Mouse (Mus musculus) adrenal gland, postnatal 10 days (tissue): ENCODE measurements around the gene Tmem28. TPM values are rescaled to one million over a fixed set of nuclear protein-coding genes. Genes with fewer than 3 reads are reported as not detected.
A peak's percentile ranks its signal among the peaks of the same experiment; 100 is the strongest.

Experiments
- DNase-seq: peaks from one replicate; pipeline ENCODE4 v3.0.0; 2021; ENCODE audit warnings: mixed read lengths
- long read RNA-seq, 2 experiments: library from polyadenylated mRNA; stranded (forward); transcript quantifications; one replicate each; pipeline ENCODE4 v2.0.0; 2021
- total RNA-seq, 2 experiments: library from RNA; stranded (reverse); gene quantifications; 2 replicates each; pipeline ENCODE4 v1.2.3; 2021

Gene Tmem28
- 1 to 10 TPM; 1.5 to 1.9 TPM for total RNA-seq
- long read RNA-seq, experiment 1, partial matches to known transcripts: 0 of 2 reads
- long read RNA-seq, experiment 1, other reads (novel, unspliced or antisense): 2 of 2 reads
- long read RNA-seq, experiment 2: 0 reads

DNA sequence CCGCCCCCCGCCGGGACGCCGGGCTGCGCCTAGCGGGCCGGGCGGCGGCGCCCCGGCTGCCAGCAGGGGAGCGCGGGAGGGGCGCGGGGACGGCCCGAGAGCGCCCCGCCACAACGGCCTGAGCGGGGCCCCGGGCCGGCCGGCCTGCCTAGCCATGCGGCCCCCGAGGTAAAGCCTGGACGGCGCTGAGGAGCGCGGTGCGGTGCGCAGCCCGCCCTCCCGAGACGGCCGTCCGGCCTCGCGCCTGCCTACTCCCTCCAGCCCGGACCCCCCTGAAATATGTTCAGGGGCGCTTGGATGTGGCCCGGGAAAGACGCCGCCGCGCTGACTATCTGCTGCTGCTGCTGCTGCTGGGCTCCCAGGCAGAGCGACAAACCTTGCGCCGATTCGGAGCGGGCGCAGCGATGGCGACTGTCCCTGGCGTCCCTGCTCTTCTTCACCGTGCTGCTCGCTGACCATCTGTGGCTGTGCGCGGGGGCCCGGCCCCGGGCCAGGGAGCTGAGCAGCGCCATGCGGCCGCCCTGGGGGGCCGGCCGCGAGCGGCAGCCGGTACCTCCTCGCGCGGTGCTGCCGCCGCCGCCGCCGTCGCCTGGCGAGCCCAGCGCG, at the start of gene Tmem28:
TSS of gene Tmem28 (plus strand) at position 232 of the 606 bp plus-strand sequence.
- peak; percentile 2 for DNase-seq

DNA sequence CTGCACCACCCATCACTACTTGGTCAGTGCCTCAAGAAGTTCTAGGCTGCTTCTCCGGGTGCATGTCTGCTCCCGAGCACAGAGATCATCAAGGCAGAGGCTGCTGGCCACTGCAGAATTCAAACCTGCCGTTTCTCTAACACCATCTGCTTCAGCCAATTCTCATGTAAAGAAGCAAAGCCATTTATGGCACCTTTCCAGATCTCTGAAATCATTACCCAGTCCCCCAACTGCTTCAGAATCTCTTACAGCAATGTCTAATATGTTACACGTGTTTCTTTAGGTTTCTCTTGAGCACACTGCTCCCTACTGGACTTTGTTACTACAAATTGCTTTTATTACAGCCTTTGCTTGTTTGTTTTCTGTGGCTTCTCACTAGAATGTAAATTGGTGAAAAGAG, 40.5 kb upstream of the Tmem28 start:
- no peak for DNase-seq

DNA sequence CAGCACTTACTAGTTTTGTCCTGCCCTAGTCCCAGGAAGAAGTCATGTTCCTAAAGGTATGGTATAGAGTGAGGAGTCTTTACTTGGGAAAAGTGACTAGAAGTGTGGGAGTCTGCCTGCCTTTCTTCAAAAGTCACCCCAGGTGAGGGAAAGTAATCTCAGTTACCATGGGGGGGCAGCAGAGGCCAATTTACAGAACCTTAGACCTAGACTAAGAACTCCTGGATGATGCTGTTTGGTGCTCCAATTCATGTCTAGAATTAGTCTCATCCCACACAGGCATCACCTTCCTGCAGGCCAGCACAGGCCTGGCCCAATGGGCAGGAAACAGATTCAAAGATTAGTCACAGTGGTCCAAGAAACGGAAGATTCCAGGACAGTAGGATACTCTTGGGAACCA, 12.4 kb upstream of the Tmem28 start:
- DNase-seq: peak; percentile 32

DNA sequence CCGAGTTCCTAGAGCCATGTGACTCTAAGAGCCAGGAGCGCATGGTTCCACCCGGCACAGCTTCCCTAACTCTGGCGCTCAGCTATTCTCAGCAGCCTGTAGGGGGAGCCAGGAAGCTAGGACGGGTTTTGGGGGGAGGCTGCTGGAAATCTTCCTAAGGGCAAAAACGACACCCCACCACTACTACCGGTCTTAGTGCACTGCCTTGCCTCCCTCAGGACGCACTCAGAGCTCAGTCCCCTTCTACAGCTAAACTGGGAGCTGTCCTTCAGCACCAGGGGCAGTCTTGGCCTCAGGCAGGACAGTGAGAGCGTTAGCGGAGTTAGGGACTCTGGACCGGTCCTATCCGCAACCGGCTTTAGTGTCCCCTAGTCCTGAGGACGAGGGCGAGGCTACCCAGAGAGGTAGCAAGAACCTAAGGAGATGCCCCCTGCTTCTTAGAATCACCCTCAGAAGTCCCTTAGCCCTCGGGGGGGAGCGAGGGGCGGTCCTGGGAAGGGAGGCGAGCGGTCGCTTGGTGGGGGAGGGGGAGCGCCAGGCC, 1.4 kb upstream of the Tmem28 start:
- peak; percentile 76 for DNase-seq

DNA sequence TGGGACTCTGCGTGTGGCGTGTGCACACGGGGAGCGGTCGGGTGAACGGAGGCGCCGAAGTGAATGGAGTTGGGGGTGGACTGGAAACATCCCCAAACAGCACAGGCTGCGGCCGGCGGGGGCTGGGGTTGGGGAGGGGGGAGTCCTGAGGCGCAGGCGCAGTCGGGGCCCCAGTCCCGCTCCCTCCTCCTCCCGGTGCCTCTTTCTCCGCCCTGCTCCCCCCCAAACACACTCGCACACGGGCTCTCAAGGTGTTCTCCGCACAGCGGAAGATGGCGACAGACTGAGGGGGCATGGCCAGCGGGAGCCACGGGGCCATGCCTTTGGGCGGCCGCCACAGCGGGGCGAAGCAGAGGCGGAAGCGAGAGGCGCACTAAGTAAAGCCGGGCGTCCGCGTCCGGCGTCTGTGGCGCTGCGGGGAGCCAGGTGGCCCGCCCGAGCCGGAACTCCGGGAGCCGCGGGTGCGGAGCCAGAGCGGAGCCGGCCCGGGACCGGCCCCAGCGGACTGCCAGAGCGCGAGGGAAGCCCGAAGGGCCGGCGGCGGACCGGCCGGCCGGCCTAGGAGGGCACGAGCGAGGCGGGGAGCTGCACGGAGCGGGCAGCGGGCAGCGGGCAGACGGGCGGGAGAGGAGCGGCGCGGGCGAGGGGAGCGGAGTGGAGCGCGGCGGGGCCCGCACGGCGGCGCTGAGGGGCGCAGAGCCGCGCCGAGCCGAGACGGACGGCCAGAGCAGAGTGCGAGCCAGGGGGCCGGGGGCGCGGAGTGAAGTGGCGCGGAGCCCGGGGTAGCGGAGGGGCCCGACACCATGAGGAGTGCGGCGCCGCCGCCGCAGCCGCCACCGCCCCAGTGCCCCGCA, 658 bp upstream of the Tmem28 start:
- DNase-seq: peak; percentile 12

DNA sequence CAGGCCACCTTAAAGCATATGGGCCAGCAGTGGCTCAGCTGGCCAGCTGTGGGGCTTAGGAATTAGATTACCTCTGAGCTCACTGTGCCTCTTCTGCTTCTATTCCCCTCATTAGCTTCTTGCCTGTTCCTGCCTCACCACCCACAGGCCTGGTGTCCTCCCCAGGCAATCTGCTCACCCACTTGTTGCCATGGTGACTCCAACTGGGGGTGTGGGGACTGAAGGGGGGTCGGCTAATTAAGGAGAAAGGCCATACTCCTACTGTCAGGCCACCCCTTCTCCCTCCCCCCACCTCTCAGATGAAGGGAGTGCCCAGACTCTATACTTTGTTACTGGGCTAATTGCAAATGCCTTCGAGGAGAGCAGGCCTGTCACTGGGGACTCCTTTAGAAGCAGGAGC, 21.3 kb downstream of the Tmem28 start:
- no peak for DNase-seq

DNA sequence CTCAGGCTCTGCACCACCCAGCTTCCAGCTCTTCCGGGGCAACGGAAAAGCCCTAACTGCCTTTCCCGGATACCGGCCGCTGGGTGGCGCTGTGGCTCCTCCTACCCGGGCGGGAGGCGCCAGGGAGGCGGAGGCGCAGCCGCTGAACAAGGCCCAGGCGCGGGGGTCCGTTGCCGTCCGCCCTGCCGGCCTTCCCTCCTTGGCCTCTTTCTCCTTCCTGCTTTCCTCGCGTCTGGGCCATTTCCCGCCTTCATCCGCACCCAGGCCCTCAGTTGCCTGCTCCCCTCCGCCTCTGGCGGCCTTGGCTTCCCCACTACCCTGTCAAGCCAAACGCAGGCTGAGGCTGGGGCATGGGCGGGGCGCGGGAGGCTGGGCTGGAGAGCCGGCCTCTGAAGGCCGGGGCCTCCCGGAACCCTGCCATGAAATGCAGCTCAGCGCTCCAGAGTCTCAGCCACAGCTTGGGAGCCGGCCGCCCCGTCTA, 32.5 kb downstream of the Tmem28 start:
- DNase-seq: peak; percentile 87

DNA sequence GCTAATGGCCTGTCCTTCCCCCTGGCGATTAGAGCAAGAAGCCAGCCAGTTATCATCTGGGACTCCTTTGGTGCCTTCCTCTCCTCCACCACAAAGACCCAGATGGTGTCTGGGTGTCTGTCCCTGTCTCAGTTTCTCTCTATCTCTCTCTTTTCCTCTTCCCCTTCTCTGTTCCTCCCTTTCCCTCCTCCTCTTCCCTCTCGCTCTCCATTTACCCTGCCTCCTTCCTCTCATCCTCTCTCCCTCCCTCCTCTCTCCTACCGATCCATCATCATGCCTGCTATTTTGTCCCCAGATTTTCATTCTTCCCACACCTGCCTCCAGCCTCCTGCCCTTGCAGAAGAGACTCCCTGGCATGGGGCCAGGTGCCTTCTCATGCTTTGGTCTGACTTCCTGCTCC, 33.0 kb downstream of the Tmem28 start:
- DNase-seq: no peak

DNA sequence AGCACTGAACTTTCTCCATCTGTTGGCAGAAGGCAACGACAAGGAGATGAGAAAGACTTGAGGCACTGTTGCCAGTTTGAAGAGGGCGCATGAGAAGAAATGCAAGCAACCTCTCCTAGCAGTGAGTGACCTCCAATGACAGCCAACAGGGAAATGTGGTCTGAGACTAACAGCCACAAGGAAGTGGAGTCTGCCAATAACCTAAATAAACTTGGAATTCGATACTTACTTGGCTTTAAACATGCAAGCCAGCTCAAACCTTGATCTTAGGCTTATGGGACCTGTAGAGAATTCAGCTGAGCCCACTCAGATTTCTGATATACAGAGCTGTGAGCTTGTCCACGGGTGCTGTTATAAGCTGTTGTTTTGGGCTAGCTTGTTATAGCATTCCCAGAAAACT, 51.4 kb downstream of the Tmem28 start:
- no peak for DNase-seq

DNA sequence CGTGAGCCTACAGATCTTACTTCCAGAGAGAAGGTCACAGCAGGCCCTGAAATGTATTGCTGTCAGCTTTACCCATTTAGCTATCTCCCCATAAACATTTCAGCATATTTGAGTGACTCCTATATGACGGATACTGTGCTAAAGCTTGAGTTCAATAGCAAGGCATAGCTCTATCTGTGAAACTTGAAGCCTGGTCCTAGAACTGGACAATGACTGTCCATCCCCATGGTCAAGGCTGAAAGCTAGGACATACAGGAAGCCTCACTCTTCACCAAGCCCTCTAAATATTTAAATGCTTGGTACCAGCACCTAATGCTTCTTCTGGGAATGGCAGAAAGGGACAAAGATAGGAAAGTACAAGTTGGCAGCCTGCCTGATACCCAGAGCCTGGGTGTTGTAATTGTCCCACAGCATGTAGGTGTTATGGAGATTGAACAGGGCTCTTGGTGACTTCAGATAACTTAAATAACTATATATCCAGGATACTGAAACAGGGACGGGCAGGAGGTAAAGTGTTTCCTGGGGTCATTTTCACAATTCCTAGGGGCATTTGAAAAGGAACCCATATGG, 51.9 kb downstream of the Tmem28 start:
- no peak for DNase-seq

DNA sequence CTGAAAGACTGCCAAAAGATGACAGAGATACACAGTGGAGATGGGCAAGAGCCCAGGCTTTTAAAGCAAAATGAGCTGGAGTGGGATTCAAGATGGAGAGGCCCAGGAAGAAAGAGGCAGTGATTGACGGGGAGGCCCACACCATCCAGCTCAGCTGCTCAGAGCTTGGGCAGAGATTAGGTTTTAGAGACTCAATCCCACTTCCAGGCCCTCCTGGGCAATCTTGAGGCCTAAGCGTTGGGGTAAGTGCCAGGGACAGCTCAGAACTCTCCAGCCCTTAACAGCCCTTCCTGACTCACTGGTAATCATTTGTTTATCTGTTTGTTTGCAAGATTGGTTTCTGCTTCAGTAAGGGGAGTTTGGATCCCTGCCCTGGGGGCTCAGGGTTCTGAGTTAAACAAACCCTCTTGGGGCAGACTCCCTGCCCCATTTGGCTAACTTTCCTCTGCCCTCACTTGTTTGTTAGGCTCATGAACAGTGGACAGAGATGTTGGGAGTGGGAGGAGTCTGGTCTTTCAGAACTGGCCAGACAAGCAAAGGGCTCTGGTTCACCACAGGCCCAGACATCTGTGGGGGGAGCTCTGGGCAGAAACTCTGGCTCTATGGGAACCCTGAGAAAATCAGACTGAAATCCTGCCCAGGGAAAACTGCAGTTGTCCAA, 52.6 kb downstream of the Tmem28 start:
- no peak for DNase-seq

DNA sequence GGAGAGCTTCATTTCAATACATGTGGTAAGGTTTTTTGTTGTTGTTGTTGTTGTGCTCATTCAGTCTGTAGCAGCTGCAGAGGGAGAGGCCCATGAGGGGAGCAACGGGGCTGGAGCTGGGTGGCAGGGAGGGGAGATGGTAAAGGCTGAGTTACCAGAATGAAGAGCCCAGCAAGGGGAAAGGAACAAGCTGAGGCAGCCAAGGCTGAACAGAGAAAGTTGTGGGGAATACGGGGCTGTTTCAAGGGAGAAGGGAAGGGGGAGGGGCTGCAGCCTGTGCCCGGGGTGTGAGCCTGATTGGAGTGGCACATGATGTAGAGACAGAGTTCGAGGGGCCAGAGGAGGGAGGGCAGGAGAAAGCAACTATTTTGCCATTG, 53.1 kb downstream of the Tmem28 start:
- DNase-seq: no peak

DNA sequence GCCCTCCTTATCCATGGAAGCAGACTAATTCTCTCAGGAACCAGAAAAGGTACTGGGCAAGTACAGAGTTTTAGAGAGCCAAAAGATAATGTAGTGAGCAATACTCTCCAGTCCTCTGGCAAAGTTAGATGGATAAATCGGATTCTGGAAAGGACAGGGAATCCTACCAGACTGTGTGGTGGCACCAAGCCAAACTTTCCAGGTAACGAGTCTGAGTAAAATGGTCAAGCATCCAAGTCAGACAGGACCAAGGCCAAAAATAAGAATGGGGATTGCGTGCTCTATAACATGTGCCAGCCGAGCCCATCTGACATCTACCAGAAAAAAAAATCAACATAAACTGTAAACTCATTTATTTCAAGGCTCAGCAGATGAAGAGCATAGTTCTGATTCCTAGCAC, 56.0 kb downstream of the Tmem28 start:
- DNase-seq: no peak

DNA sequence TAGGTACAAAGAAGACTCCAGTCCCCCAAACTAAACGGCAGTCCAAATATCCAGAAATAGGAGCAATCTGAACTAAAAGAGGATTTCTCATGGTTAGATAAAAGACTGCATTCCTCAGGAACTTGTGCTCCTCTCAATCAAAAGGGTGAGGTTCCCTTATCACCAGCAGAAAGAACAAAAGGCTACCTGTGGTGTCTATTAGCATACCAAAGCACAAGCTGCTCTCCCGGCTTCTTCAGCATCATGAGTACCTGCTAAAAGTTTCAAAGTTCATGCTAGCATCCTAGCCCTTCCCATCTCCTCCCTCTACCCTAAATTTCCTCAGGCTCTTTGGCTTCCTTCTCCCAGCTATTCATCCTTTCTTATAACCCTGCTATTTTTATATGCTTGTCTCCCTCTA, 62.6 kb downstream of the Tmem28 start:
- DNase-seq: no peak

Other genes with a start within 250 kb of the Tmem28 start
- 1 to 10 TPM; 7.2 to 7.8 TPM for gene Eda, start 154.6 kb downstream of the Tmem28 start, total RNA-seq